Mouse (Mus musculus): ENCODE data around the gene Pde10a. TPM values are rescaled to one million over a fixed set of nuclear protein-coding genes. Genes with fewer than 3 reads are reported as not detected.
A peak's percentile ranks its signal among the peaks of the same experiment; 100 is the strongest.

Pde10a gene
- polyA plus RNA-seq, 1 experiment from 2014 or later: 2.6 TPM

DNA sequence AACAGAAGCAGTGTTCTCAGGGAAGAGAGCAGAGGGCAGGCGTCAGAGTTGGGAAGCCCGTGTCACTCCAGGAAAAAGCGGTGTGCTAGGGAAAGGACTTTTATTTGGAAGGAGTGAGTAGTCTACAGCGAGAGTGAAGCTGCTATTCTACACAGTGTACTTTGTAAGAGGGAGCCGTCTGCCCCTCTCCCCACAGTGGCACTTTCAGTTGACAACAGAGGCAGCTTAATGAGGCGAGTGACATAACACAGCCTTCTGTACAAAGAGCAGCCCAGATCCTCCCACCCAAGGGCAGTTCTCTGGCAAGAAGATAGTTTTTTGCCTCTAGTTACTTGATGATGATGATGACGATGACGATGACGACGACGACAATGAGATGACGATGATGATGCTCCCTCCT, 410.4 kb downstream of the Pde10a start:
- Histone ChIP-seq H3K27ac (ENCODE audit: low read depth) (no peak overlapping the region), H3K36me3 (ENCODE audit: insufficient read depth) (no peaks in the 10 kb centered on the region), H3K4me2 (no peak overlapping the region), H3K9ac (no peak overlapping the region), H3K4me3 (ENCODE audit: low read depth, low read length) (no peak overlapping the region), H3K4me1 (ENCODE audit: insufficient read depth) (no peaks in the 10 kb centered on the region), H3K27me3 (ENCODE audit: insufficient read depth, low read length) (no peaks in the 10 kb centered on the region), H3K9me3 (ENCODE audit: low read depth, low read length) (no peaks in the 10 kb centered on the region)
- no peak for TF ChIP-seq CTCF (IDR thresholded peaks at IDR 0.05; ENCODE audit: low read depth)
- WGBS: 39% methylated on average over 12 of the region's 12 CpGs
- peak; percentile 43 for DNase-seq
- peak; percentile 56; the same call in 1 of the 2 replicates for ATAC-seq (ENCODE audit: insufficient read depth)

DNA sequence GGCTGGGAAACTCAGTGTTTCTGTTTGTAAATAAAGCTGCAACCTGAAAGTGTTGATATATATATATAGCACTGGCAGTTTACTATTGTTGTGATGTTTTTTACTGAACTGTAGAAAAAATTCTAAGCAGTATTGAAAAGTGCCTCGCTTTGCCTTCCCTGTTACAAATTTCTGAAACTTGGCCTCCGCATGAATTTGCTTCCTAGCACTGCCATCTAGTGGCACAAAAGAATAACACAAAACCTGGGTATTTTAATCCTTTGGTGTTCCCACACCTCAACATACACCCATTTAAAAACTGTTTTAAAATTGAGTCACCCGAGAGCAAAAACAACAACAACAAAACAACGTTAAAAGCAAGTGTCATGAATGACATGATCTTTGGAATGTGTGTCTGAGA, 411.4 kb downstream of the Pde10a start:
- Histone ChIP-seq H3K27ac (ENCODE audit: low read depth) (no peak overlapping the region), H3K27me3 (ENCODE audit: insufficient read depth, low read length) (no peaks in the 10 kb centered on the region), H3K4me3 (ENCODE audit: low read depth, low read length) (no peak overlapping the region), H3K4me2 (no peak overlapping the region), H3K36me3 (ENCODE audit: insufficient read depth) (no peaks in the 10 kb centered on the region), H3K9ac (no peak overlapping the region), H3K4me1 (ENCODE audit: insufficient read depth) (no peaks in the 10 kb centered on the region), H3K9me3 (ENCODE audit: low read depth, low read length) (no peaks in the 10 kb centered on the region)
- TF ChIP-seq CTCF (IDR thresholded peaks at IDR 0.05; ENCODE audit: low read depth): peak; percentile 77
- WGBS: 1% methylated on average over 4 of the region's 4 CpGs
- DNase-seq (peak; percentile 86), ATAC-seq (ENCODE audit: insufficient read depth) (no peak)

- Histone ChIP-seq H3K9me3 (ENCODE audit: low read depth, low read length) (no peaks in the 10 kb centered on the region), H3K36me3 (ENCODE audit: insufficient read depth) (no peaks in the 10 kb centered on the region), H3K4me2 (no peak overlapping the region), H3K9ac (no peak overlapping the region), H3K27me3 (ENCODE audit: insufficient read depth, low read length) (no peaks in the 10 kb centered on the region), H3K4me1 (ENCODE audit: insufficient read depth) (no peaks in the 10 kb centered on the region), H3K27ac (ENCODE audit: low read depth) (no peak overlapping the region), H3K4me3 (ENCODE audit: low read depth, low read length) (no peak overlapping the region)
- no peak for ATAC-seq (ENCODE audit: insufficient read depth)
- 72% methylated on average over 5 of the region's 5 CpGs for WGBS
- no peak for DNase-seq
- TF ChIP-seq CTCF (IDR thresholded peaks at IDR 0.05; ENCODE audit: low read depth): no peak
Measured at GRCm38 (mm10) chr17:8951588-8951987, 426.4 kb downstream of the Pde10a start.

- Histone ChIP-seq H3K36me3 (ENCODE audit: insufficient read depth) (no peaks in the 10 kb centered on the region), H3K9me3 (ENCODE audit: low read depth, low read length) (no peaks in the 10 kb centered on the region), H3K4me3 (ENCODE audit: low read depth, low read length) (no peak overlapping the region), H3K27me3 (ENCODE audit: insufficient read depth, low read length) (no peaks in the 10 kb centered on the region), H3K4me2 (no peak overlapping the region), H3K27ac (ENCODE audit: low read depth) (no peak overlapping the region), H3K9ac (no peak overlapping the region), H3K4me1 (ENCODE audit: insufficient read depth) (no peaks in the 10 kb centered on the region)
- ATAC-seq (ENCODE audit: insufficient read depth): no peak
- 84% methylated on average over 8 of the region's 8 CpGs for WGBS
- no peak for DNase-seq
- TF ChIP-seq CTCF (IDR thresholded peaks at IDR 0.05; ENCODE audit: low read depth): no peak
Measured at GRCm38 (mm10) chr17:8952951-8953350, 427.8 kb downstream of the Pde10a start.

GRCm38 (mm10) chr17:8958125-8958524, 433.0 kb downstream of the Pde10a start:
- H3K36me3 ChIP-seq (ENCODE audit: insufficient read depth): no peaks in the 10 kb centered on the region
- no peaks in the 10 kb centered on the region for H3K27me3 ChIP-seq (ENCODE audit: insufficient read depth, low read length)
- no peaks in the 10 kb centered on the region for H3K9me3 ChIP-seq (ENCODE audit: low read depth, low read length)
- H3K4me1 ChIP-seq (ENCODE audit: insufficient read depth): no peaks in the 10 kb centered on the region
- 81% methylated on average over 6 of the region's 6 CpGs for WGBS
- no peak for DNase-seq
- H3K27ac ChIP-seq (ENCODE audit: low read depth): no peak overlapping the region
- H3K4me2 ChIP-seq: no peak overlapping the region
- no peak for ATAC-seq (ENCODE audit: insufficient read depth)
- TF ChIP-seq CTCF (IDR thresholded peaks at IDR 0.05; ENCODE audit: low read depth): no peak
- H3K4me3 ChIP-seq (ENCODE audit: low read depth, low read length): no peak overlapping the region
- no peak overlapping the region for H3K9ac ChIP-seq

- no peaks in the 10 kb centered on the region for H3K9me3 ChIP-seq (ENCODE audit: low read depth, low read length)
- no peaks in the 10 kb centered on the region for H3K27me3 ChIP-seq (ENCODE audit: insufficient read depth, low read length)
- peaks cover 3% of the 10 kb centered on the region; the same call in 1 of the 2 replicates for H3K36me3 ChIP-seq (ENCODE audit: insufficient read depth)
- no peak overlapping the region for H3K4me3 ChIP-seq (ENCODE audit: low read depth, low read length)
- no peak for DNase-seq
- no peaks in the 10 kb centered on the region for H3K4me1 ChIP-seq (ENCODE audit: insufficient read depth)
- H3K9ac ChIP-seq: no peak overlapping the region
- 94% methylated on average over 4 of the region's 4 CpGs for WGBS
- TF ChIP-seq CTCF (IDR thresholded peaks at IDR 0.05; ENCODE audit: low read depth): no peak
- ATAC-seq (ENCODE audit: insufficient read depth): no peak
- H3K4me2 ChIP-seq: no peak overlapping the region
- no peak overlapping the region for H3K27ac ChIP-seq (ENCODE audit: low read depth)
Measured at GRCm38 (mm10) chr17:8960386-8960785, 435.2 kb downstream of the Pde10a start.

DNA sequence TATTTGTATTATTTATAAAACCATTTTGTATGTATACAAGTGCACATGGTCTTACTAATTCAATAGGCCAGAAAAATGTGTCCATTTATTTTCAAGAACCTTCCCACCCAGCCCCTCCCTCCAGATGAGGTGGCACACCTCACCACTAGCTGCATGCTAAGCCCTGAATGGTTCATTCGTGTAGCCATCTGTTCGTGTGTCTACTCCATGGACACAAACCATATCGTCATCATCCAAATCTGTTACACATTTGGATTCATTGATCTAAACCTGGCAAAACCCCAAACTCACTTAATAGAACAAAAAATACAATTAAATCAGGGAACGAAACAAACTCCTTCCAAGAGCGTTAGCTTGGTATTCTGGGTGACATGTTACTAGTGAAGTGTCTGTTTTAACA, 435.9 kb downstream of the Pde10a start:
- Histone ChIP-seq H3K9ac (no peak overlapping the region), H3K4me2 (no peak overlapping the region), H3K27me3 (ENCODE audit: insufficient read depth, low read length) (no peaks in the 10 kb centered on the region), H3K4me1 (ENCODE audit: insufficient read depth) (no peaks in the 10 kb centered on the region), H3K9me3 (ENCODE audit: low read depth, low read length) (no peaks in the 10 kb centered on the region), H3K4me3 (ENCODE audit: low read depth, low read length) (no peak overlapping the region), H3K27ac (ENCODE audit: low read depth) (no peak overlapping the region), H3K36me3 (ENCODE audit: insufficient read depth) (peaks cover 3% of the 10 kb centered on the region; the same call in 1 of the 2 replicates)
- no peak for TF ChIP-seq CTCF (IDR thresholded peaks at IDR 0.05; ENCODE audit: low read depth)
- DNase-seq (no peak), ATAC-seq (ENCODE audit: insufficient read depth) (no peak)
- 85% methylated on average over 5 of the region's 5 CpGs for WGBS

DNA sequence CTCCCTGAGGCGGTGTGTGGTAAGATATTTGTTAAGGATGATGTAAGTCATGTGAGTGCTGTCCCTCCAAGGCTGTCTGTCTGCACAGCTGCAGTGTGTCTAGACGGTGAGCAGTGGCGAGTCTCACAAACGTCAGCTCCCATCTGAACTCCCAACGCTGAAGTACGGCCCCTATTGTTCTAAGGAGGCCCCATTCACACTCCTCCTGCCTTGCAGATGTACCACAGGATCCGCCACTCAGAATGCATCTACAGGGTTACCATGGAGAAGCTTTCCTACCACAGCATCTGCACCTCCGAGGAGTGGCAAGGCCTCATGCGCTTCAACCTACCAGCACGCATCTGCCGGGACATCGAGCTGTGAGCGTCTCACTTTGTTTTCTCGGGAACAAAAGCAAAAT, 436.5 kb downstream of the Pde10a start:
- ATAC-seq (ENCODE audit: insufficient read depth): no peak
- H3K9me3 ChIP-seq (ENCODE audit: low read depth, low read length): no peaks in the 10 kb centered on the region

More for the DNA sequence above, 436.5 kb downstream of the Pde10a start:
- Histone ChIP-seq H3K9ac (no peak overlapping the region), H3K4me1 (ENCODE audit: insufficient read depth) (no peaks in the 10 kb centered on the region), H3K4me2 (no peak overlapping the region), H3K27me3 (ENCODE audit: insufficient read depth, low read length) (no peaks in the 10 kb centered on the region), H3K36me3 (ENCODE audit: insufficient read depth) (peaks cover 3% of the 10 kb centered on the region; the same call in 1 of the 2 replicates), H3K4me3 (ENCODE audit: low read depth, low read length) (no peak overlapping the region), H3K27ac (ENCODE audit: low read depth) (no peak overlapping the region)
- TF ChIP-seq CTCF (IDR thresholded peaks at IDR 0.05; ENCODE audit: low read depth): no peak
- 66% methylated on average over 14 of the region's 14 CpGs for WGBS
- DNase-seq: no peak
